Mouse (Mus musculus): ENCODE measurements around the gene Glyctk.
"Not testable (repeated sequence)": the region's sequence is repeated elsewhere in the genome, so short reads cannot be mapped to it uniquely, and the experiment has no call there.

Gene Glyctk

GRCm38 (mm10) chr9:106176769-106177168 lies 18.8 kb upstream of the Glyctk start:
- no peak for DNase-seq (ENCODE audit: low spot score in 2 of 2)

- DNase-seq (ENCODE audit: low spot score in 2 of 2): no peak
These were observed 17.7 kb upstream of the Glyctk start for GRCm38 (mm10) chr9:106175552-106176200.

GRCm38 (mm10) chr9:106173363-106173762 lies 15.4 kb upstream of the Glyctk start:
- no peak for DNase-seq (ENCODE audit: low spot score in 2 of 2)

- DNase-seq (ENCODE audit: low spot score in 2 of 2): no peak
These were observed 14.6 kb upstream of the Glyctk start for GRCm38 (mm10) chr9:106172527-106172926.

- DNase-seq (ENCODE audit: low spot score in 2 of 2): peak; percentile 47 to 66
These were observed 13.6 kb upstream of the Glyctk start for GRCm38 (mm10) chr9:106171346-106172158.

- peak; percentile 78 to 89 for DNase-seq (ENCODE audit: low spot score in 2 of 2)
These were observed 12.8 kb upstream of the Glyctk start, which contains the start of gene Wdr82 for GRCm38 (mm10) chr9:106170556-106171345. Wdr82 (plus strand) TSS chr9:106170928.

GRCm38 (mm10) chr9:106169917-106170316 lies 12.0 kb upstream of the Glyctk start:
- DNase-seq (ENCODE audit: low spot score in 2 of 2): no peak

- DNase-seq (ENCODE audit: low spot score in 2 of 2): not testable (repeated sequence)
These were observed 11.1 kb upstream of the Glyctk start for GRCm38 (mm10) chr9:106169006-106169405.

GRCm38 (mm10) chr9:106167703-106168102 lies 9.8 kb upstream of the Glyctk start:
- DNase-seq (ENCODE audit: low spot score in 2 of 2): no peak

- DNase-seq (ENCODE audit: low spot score in 2 of 2): no peak
These were observed 9.3 kb upstream of the Glyctk start for GRCm38 (mm10) chr9:106167241-106167640.

- DNase-seq (ENCODE audit: low spot score in 2 of 2): no peak
These were observed 8.8 kb upstream of the Glyctk start for GRCm38 (mm10) chr9:106166709-106167108.

- DNase-seq (ENCODE audit: low spot score in 2 of 2): no peak
These were observed 2.5 kb upstream of the Glyctk start for GRCm38 (mm10) chr9:106160426-106160825.

- peak; percentile 93 to 97 for DNase-seq (ENCODE audit: low spot score in 2 of 2)
These were observed 1.9 kb upstream of the Glyctk start for GRCm38 (mm10) chr9:106159784-106160301.

GRCm38 (mm10) chr9:106159237-106159636 lies 1.3 kb upstream of the Glyctk start:
- DNase-seq (ENCODE audit: low spot score in 2 of 2): no peak

- DNase-seq (ENCODE audit: low spot score in 2 of 2): no peak
These were observed 364 bp downstream of the Glyctk start for GRCm38 (mm10) chr9:106157623-106157925.

GRCm38 (mm10) chr9:106156921-106157622 lies 866 bp downstream of the Glyctk start:
- no peak for DNase-seq (ENCODE audit: low spot score in 2 of 2)

- no peak for DNase-seq (ENCODE audit: low spot score in 2 of 2)
These were observed 1.5 kb downstream of the Glyctk start for GRCm38 (mm10) chr9:106156419-106156818.

- no peak for DNase-seq (ENCODE audit: low spot score in 2 of 2)
These were observed 3.8 kb downstream of the Glyctk start for GRCm38 (mm10) chr9:106154106-106154505.

- no peak for DNase-seq (ENCODE audit: low spot score in 2 of 2)
These were observed 8.6 kb downstream of the Glyctk start for GRCm38 (mm10) chr9:106149399-106149754.

GRCm38 (mm10) chr9:106148541-106149398 lies 9.2 kb downstream of the Glyctk start:
- no peak for DNase-seq (ENCODE audit: low spot score in 2 of 2)

Measured in urinary bladder, postnatal 36 days (tissue).